Mouse (Mus musculus) heart, embryonic 16.5 days (tissue): ENCODE data around the gene Igfbp1. TPM values are rescaled to one million over a fixed set of nuclear protein-coding genes. Genes with fewer than 3 reads are reported as not detected.

Experiments used
- ATAC-seq: fragments of 200-750 bp; cut with Nextera tagmentation; replicated peaks from 2 replicates; pipeline ENCODE4 v1.8.0; 2017; ENCODE audit warnings: moderate number of reproducible peaks; ENCODE audit not compliant: insufficient read depth, low FRiP score; ENCODE audit errors: extremely low read depth
- H3K27ac ChIP-seq: fragments of 300-500 bp; sonication (generic); 2 replicates; pipeline ENCODE4 v1.5.1; 2014; ENCODE audit warnings: mild to moderate bottlenecking, low read length, control low read depth, moderate library complexity
- H3K27me3 ChIP-seq: fragments of 300-500 bp; sonication (generic); 2 replicates; pipeline ENCODE4 v1.6.1; 2014; ENCODE audit warnings: low read length, mixed read lengths; ENCODE audit not compliant: control insufficient read depth, insufficient read depth
- H3K36me3 ChIP-seq: fragments of 300-500 bp; sonication (generic); 2 replicates; pipeline ENCODE4 v1.6.1; 2014; ENCODE audit not compliant: control insufficient read depth, insufficient read depth
- H3K4me1 ChIP-seq: fragments of 300-500 bp; sonication (generic); 2 replicates; pipeline ENCODE4 v1.6.1; 2014; ENCODE audit warnings: low read length, mixed read lengths; ENCODE audit not compliant: control insufficient read depth, insufficient read depth
- H3K4me2 ChIP-seq: fragments of 300-500 bp; sonication (generic); 2 replicates; pipeline ENCODE4 v1.6.1; 2014; ENCODE audit warnings: low read depth, mild to moderate bottlenecking, control low read depth, low read length
- H3K4me3 ChIP-seq: fragments of 300-500 bp; sonication (generic); 2 replicates; pipeline ENCODE4 v1.5.1; 2014; ENCODE audit warnings: mild to moderate bottlenecking, control low read depth, low read length
- H3K9ac ChIP-seq: fragments of 300-500 bp; sonication (generic); 2 replicates; pipeline ENCODE4 v1.6.1; 2014; ENCODE audit warnings: low read length, control low read depth
- H3K9me3 ChIP-seq: fragments of 300-500 bp; sonication (generic); replicated peaks from 2 replicates; pipeline ENCODE4 v1.6.1; 2016; ENCODE audit warnings: low read length; ENCODE audit not compliant: control insufficient read depth
- WGBS: fragments of 180-500 bp; shearing (Covaris S2); extraction: QIAGEN DNeasy Blood & Tissue Kit; methylation state at CpG from one replicate; pipeline ENCODE4 v1.1.7; 2014; 5-methylcytosine and 5-hydroxymethylcytosine counted together
- polyA plus RNA-seq: library from polyadenylated mRNA; unstranded; fragments of >200 nt; fragmentation: Nextera tagmentation; extraction: Ambion mirVana; gene quantifications from 2 replicates; pipeline ENCODE4 v1.2.1, GENCODE M21; 2015

Gene Igfbp1
- polyA plus RNA-seq, 1 experiment from 2014 or later: 0.45 TPM

DNA sequence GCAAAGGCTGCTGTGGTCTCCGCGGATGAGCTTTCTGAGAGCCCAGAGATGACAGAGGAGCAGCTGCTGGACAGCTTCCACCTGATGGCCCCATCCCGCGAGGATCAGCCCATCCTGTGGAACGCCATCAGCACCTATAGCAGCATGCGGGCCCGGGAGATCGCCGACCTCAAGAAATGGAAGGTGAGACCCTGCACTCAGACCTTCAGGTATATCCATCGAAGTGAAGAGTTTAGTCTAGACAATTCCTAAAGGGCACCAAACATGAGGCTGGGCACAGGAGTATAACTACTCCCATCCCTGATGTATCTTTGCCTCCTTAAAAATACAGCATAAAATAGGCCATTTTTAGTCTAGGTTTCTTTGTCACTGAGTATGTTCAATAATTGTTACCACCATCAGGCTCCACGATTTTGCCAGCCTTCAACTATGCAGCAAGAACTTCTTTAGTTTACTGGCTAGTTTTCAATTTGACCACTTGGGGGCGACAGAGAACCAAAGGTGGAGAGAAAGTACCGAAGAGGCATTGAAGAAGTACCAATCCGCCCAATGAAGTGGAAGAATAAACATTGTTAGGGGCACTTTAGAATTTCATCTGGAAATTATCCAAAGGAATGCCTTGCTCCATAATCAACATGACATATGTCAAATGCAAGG lies 2.3 kb downstream of the Igfbp1 start:
- no peak overlapping the region for H3K27ac ChIP-seq
- no peaks in the 10 kb centered on the region for H3K36me3 ChIP-seq
- H3K4me3 ChIP-seq: no peak overlapping the region
- 44% methylated on average over 14 of the region's 14 CpGs for WGBS
- no peak overlapping the region for H3K9ac ChIP-seq
- H3K9me3 ChIP-seq: no peaks in the 10 kb centered on the region; the same call in 1 of the 2 replicates
- H3K27me3 ChIP-seq: no peaks in the 10 kb centered on the region
- no peak for ATAC-seq
- H3K4me1 ChIP-seq: no peaks in the 10 kb centered on the region
- H3K4me2 ChIP-seq: no peak overlapping the region

DNA sequence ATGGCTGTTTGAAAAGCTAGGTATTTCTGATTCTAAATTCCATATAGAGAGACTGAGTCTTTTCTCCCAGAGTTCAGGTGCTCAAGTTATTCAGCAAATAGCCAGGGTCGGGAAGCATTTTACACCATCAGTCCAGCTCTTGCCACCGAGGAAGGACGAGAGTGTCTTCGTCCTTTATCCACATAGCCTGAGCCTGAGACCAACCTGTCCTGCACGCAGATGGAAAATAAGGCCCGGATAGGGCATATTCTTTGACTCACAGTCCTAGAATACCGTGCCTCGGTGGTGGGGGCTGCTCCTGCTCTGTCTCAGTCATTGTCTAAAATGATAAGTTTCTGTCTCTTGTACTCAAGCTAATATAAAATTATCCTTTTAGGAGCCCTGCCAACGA lies 2.8 kb downstream of the Igfbp1 start:
- Histone ChIP-seq H3K27ac (no peak overlapping the region), H3K9me3 (no peaks in the 10 kb centered on the region), H3K27me3 (no peaks in the 10 kb centered on the region), H3K36me3 (no peaks in the 10 kb centered on the region), H3K4me3 (no peak overlapping the region), H3K4me2 (no peak overlapping the region), H3K4me1 (no peaks in the 10 kb centered on the region), H3K9ac (no peak overlapping the region)
- no peak for ATAC-seq
- WGBS: 77% methylated on average over 9 of the region's 9 CpGs

DNA sequence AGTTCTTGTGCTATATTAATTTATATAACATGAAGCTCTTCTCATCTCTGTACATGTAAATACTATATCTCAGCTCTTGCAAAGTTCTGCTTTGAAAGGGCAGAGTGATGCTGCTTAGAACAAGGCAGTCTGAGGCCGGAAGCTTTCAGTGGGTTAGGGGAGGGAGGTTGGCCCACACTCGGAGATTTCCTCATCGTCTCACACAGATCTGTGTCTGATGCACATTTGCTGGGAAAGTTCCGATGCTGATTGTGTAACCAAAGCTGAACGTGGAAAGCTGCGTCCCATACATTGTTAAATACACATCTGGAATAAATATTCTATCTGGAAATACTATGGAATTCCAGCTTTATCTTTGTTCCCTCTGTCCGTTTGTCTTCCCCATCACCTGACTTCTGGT lies 4.6 kb downstream of the Igfbp1 start:
- H3K9me3 ChIP-seq: no peaks in the 10 kb centered on the region
- no peaks in the 10 kb centered on the region for H3K4me1 ChIP-seq
- no peaks in the 10 kb centered on the region for H3K36me3 ChIP-seq
- no peak overlapping the region for H3K4me2 ChIP-seq
- H3K4me3 ChIP-seq: no peak overlapping the region
- no peaks in the 10 kb centered on the region for H3K27me3 ChIP-seq
- ATAC-seq: no peak
- no peak overlapping the region for H3K27ac ChIP-seq
- 60% methylated on average over 7 of the region's 7 CpGs for WGBS
- H3K9ac ChIP-seq: no peak overlapping the region

DNA sequence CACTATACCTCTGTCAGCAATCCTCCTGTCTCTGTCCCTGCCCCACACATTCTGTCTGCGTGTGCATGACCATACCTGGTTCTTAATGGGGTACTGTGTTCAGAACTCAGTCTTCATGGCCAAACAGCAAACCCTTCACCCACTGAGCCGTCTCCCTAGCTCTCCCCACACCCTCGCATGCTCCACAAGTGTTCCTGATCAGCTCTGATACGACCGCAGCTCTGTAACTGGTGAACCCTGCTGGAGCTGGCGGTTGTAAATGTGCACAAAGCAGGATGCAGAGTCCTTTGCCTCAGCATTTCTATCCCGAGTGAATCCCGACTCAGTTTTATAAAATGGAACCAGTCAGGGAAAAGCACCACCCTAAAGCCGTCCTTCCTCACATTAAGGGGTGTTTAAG lies 6.3 kb downstream of the Igfbp1 start:
- Histone ChIP-seq H3K27ac (no peak overlapping the region), H3K36me3 (no peaks in the 10 kb centered on the region), H3K9ac (no peak overlapping the region), H3K9me3 (no peaks in the 10 kb centered on the region), H3K27me3 (no peaks in the 10 kb centered on the region), H3K4me3 (no peak overlapping the region), H3K4me1 (no peaks in the 10 kb centered on the region), H3K4me2 (no peak overlapping the region)
- ATAC-seq: no peak
- WGBS: 76% methylated on average over 9 of the region's 9 CpGs

- H3K9ac ChIP-seq: no peak overlapping the region
- H3K36me3 ChIP-seq: no peaks in the 10 kb centered on the region
- ATAC-seq: no peak
- peaks cover 18% of the 10 kb centered on the region for H3K4me1 ChIP-seq
- H3K27ac ChIP-seq: no peak overlapping the region
- 14% methylated on average over 6 of the region's 6 CpGs for WGBS
- no peaks in the 10 kb centered on the region for H3K9me3 ChIP-seq
- no peak overlapping the region for H3K4me3 ChIP-seq
- peaks cover 34% of the 10 kb centered on the region for H3K27me3 ChIP-seq
- H3K4me2 ChIP-seq: no peak overlapping the region
Observed at GRCm38 (mm10) chr11:7210343-7210742, 12.8 kb downstream of the Igfbp1 start.

DNA sequence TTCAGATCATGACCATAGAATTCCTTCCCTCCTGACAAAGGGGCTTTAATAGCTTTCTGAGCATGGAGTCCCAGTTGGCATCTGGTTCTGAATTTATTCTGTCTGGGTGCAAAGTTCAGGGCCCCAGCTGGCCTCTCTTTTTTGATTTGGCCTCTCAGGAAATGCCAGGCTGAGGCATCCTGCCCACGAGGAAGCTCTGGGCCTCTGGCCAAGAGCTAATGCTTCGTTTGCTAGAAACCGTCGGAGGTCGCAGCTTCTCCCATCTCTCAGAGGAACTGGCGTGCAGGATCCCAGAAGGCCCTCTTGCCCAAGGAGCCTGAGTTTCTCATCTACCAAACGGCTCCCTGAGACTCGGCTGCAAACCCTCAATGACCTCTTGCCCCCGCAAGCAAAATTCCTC lies 13.6 kb downstream of the Igfbp1 start:
- Histone ChIP-seq H3K4me3 (no peak overlapping the region), H3K9me3 (no peaks in the 10 kb centered on the region), H3K4me2 (no peak overlapping the region; the same call in 1 of the 2 replicates), H3K36me3 (no peaks in the 10 kb centered on the region), H3K9ac (no peak overlapping the region), H3K27me3 (peaks cover 34% of the 10 kb centered on the region), H3K27ac (no peak overlapping the region), H3K4me1 (peaks cover 20% of the 10 kb centered on the region)
- ATAC-seq: no peak
- WGBS: 11% methylated on average over 9 of the region's 9 CpGs

GRCm38 (mm10) chr11:7212126-7212798 lies 14.7 kb downstream of the Igfbp1 start:
- no peaks in the 10 kb centered on the region for H3K36me3 ChIP-seq
- H3K27ac ChIP-seq: no peak overlapping the region
- no peaks in the 10 kb centered on the region for H3K9me3 ChIP-seq
- peaks cover 34% of the 10 kb centered on the region for H3K27me3 ChIP-seq
- peak overlapping the region; percentile 70 for H3K4me3 ChIP-seq
- WGBS: 14% methylated on average over 17 of the region's 17 CpGs
- no peak overlapping the region for H3K9ac ChIP-seq
- H3K4me1 ChIP-seq: peaks cover 20% of the 10 kb centered on the region
- H3K4me2 ChIP-seq: peak overlapping the region; percentile 93
- ATAC-seq: no peak

DNA sequence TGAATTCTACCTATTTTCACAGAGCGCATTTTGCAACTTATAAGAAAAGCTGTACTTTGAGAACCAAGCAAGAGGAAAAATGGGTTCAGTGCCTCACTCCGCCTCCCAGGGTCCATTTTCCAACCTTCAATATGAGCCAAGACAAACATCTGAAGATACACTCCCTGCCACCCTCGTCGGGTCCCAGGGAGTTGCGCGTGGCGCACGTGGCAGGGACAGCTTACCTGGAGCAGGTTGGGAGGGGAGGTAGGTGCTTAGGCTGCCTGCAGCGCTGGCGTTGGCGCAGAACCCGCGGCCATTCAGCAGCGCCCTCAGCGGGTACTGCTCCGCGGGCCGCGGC lies 15.5 kb downstream of the Igfbp1 start:
- Histone ChIP-seq H3K27me3 (peaks cover 34% of the 10 kb centered on the region), H3K9ac (peak overlapping the region; percentile 51), H3K36me3 (no peaks in the 10 kb centered on the region), H3K9me3 (no peaks in the 10 kb centered on the region), H3K27ac (no peak overlapping the region), H3K4me3 (peak overlapping the region; percentile 70), H3K4me2 (peak overlapping the region; percentile 93), H3K4me1 (peaks cover 20% of the 10 kb centered on the region)
- 2% methylated on average over 19 of the region's 19 CpGs for WGBS
- peak; percentile 10; the same call in 1 of the 2 replicates for ATAC-seq

- WGBS: under 1% methylated on average over 95 of the region's 104 CpGs
Observed at GRCm38 (mm10) chr11:7213501-7214341, 16.1 kb downstream of the Igfbp1 start, which contains the start of gene Igfbp3. TSS of gene Igfbp3 (minus strand) at chr11:7213923.

More at GRCm38 (mm10) chr11:7213501-7214341, 16.1 kb downstream of the Igfbp1 start, which contains the start of gene Igfbp3:
- no peaks in the 10 kb centered on the region for H3K36me3 ChIP-seq
- H3K4me2 ChIP-seq: peak within 1 kb of the TSS; percentile 93
- H3K9me3 ChIP-seq: no peaks in the 10 kb centered on the region
- peaks cover 34% of the 10 kb centered on the region for H3K27me3 ChIP-seq
- no peak within 1 kb of the TSS for H3K27ac ChIP-seq
- H3K4me1 ChIP-seq: peaks cover 20% of the 10 kb centered on the region
- peak within 1 kb of the TSS; percentile 70 for H3K4me3 ChIP-seq
- peak; percentile 78 for ATAC-seq
- H3K9ac ChIP-seq: peak within 1 kb of the TSS; percentile 51
